Comparison of ENCODE assay signal across 12 mouse cellular contexts in genomic region chr1:186507956-186508355, GRCm38 (mm10).
DNase-seq lines count a peak whose midpoint lies in the region; ATAC-seq and TF ChIP-seq lines count a peak whose summit lies in the region.
"Had no signal": no experiment of that assay in that cellular context is flagged by ENCODE, and none has a peak within 500 bp of the region (broad histone marks: within the 10 kb centered on the region; RNA-seq: fewer than 3 reads in every experiment).

No protein-coding gene starts in this region.

- 80% methylated on average over 8 of the region's 8 CpGs for WGBS in forebrain, embryonic 10.5 days
- 83% methylated on average over 8 of the region's 8 CpGs for WGBS in forebrain, embryonic 16.5 days
- whole genome bisulfite sequencing in lung, embryonic 14.5 days, result 32% methylated on average over 8 of the region's 8 CpGs
- 66% methylated on average over 8 of the region's 8 CpGs for WGBS in limb, embryonic 11.5 days
- WGBS in stomach, postnatal 0 days, result 51% methylated on average over 8 of the region's 8 CpGs

- H3K36me3 ChIP-seq in forebrain, embryonic 10.5 days (replicated peaks), result no peaks in the 10 kb centered on the region
- H3K36me3 ChIP-seq in forebrain, embryonic 16.5 days (ENCODE audit: control insufficient read depth, insufficient read depth), result no peaks in the 10 kb centered on the region
- no peaks in the 10 kb centered on the region for H3K36me3 ChIP-seq in lung, embryonic 14.5 days (ENCODE audit: insufficient read depth)
- H3K36me3 ChIP-seq in limb, embryonic 11.5 days (ENCODE audit: control insufficient read depth, insufficient read depth, low read length), result no peaks in the 10 kb centered on the region
- H3K36me3 ChIP-seq in stomach, postnatal 0 days (ENCODE audit: control insufficient read depth, insufficient read depth, low read length), result no peaks in the 10 kb centered on the region
- H3K36me3 ChIP-seq: forebrain, embryonic 12.5 days; hindbrain, embryonic 13.5 days had no signal

- H3K27ac ChIP-seq in forebrain, embryonic 10.5 days, result 0 out of 2 replicates have a peak overlapping the region, but pooled peaks have one; percentile 16
- no peak overlapping the region for H3K27ac ChIP-seq in forebrain, embryonic 16.5 days (ENCODE audit: low read length)
- peak overlapping the region; percentile 58; the same call in 1 of the 2 replicates for H3K27ac ChIP-seq in lung, embryonic 14.5 days (ENCODE audit: low read depth)
- peak overlapping the region; percentile 67 for H3K27ac ChIP-seq in limb, embryonic 11.5 days (replicated peaks; ENCODE audit: low read depth, low read length)
- peak overlapping the region; percentile 31; the same call in 1 of the 2 replicates for H3K27ac ChIP-seq in stomach, postnatal 0 days (replicated peaks)
- H3K27ac ChIP-seq: forebrain, embryonic 12.5 days; hindbrain, embryonic 13.5 days; liver, embryonic 14.5 days had no signal

- no peak overlapping the region for H3K4me3 ChIP-seq in forebrain, embryonic 10.5 days
- no peak overlapping the region for H3K4me3 ChIP-seq in forebrain, embryonic 16.5 days (replicated peaks; ENCODE audit: low read length)
- no peak overlapping the region for H3K4me3 ChIP-seq in lung, embryonic 14.5 days (ENCODE audit: low read depth, low read length)
- no peak overlapping the region for H3K4me3 ChIP-seq in limb, embryonic 11.5 days (ENCODE audit: low read depth, low read length)
- H3K4me3 ChIP-seq in stomach, postnatal 0 days (ENCODE audit: low read depth, low read length), result no peak overlapping the region
- H3K4me3 ChIP-seq: forebrain, embryonic 12.5 days; hindbrain, embryonic 13.5 days had no signal

- TF ChIP-seq EP300 in stomach, postnatal 0 days (optimal IDR thresholded peaks at IDR 0.05), result no peak

- no peak overlapping the region for H3K4me2 ChIP-seq in forebrain, embryonic 16.5 days (ENCODE audit: low read length)
- no peak overlapping the region for H3K4me2 ChIP-seq in lung, embryonic 14.5 days
- no peak overlapping the region for H3K4me2 ChIP-seq in limb, embryonic 11.5 days (ENCODE audit: low read depth, severe bottlenecking)
- no peak overlapping the region for H3K4me2 ChIP-seq in stomach, postnatal 0 days (replicated peaks; ENCODE audit: low read depth)
- H3K4me2 ChIP-seq: forebrain, embryonic 12.5 days; hindbrain, embryonic 13.5 days had no signal

- TF ChIP-seq CTCF in lung, embryonic 14.5 days (IDR thresholded peaks at IDR 0.05; ENCODE audit: low read depth), result no peak
- no peak for TF ChIP-seq CTCF in stomach, postnatal 0 days (IDR thresholded peaks at IDR 0.05; ENCODE audit: low read depth)

- H3K9me3 ChIP-seq in forebrain, embryonic 10.5 days, result no peaks in the 10 kb centered on the region
- H3K9me3 ChIP-seq in forebrain, embryonic 16.5 days (ENCODE audit: control insufficient read depth, low read length), result no peaks in the 10 kb centered on the region
- H3K9me3 ChIP-seq in lung, embryonic 14.5 days (ENCODE audit: low read depth, low read length), result no peaks in the 10 kb centered on the region
- H3K9me3 ChIP-seq in limb, embryonic 11.5 days (ENCODE audit: control insufficient read depth, low read length), result no peaks in the 10 kb centered on the region
- no peaks in the 10 kb centered on the region for H3K9me3 ChIP-seq in stomach, postnatal 0 days (ENCODE audit: control insufficient read depth, low read length)
- H3K9me3 ChIP-seq: forebrain, embryonic 12.5 days; hindbrain, embryonic 13.5 days had no signal

- no peak for ATAC-seq in forebrain, embryonic 16.5 days
- peak; percentile 78 for ATAC-seq in lung, embryonic 14.5 days (ENCODE audit: insufficient read depth)
- ATAC-seq in limb, embryonic 11.5 days (ENCODE audit: insufficient number of reproducible peaks, low FRiP score, low TSS enrichment, low read depth), result no peak
- no peak for ATAC-seq in stomach, postnatal 0 days (ENCODE audit: low FRiP score, low TSS enrichment)

- H3K4me1 ChIP-seq in forebrain, embryonic 10.5 days, result peaks cover 43% of the 10 kb centered on the region
- peaks cover 12% of the 10 kb centered on the region for H3K4me1 ChIP-seq in forebrain, embryonic 16.5 days (replicated peaks; ENCODE audit: control insufficient read depth, insufficient read depth, low read length)
- H3K4me1 ChIP-seq in lung, embryonic 14.5 days (ENCODE audit: insufficient read depth), result no peaks in the 10 kb centered on the region
- peaks cover 22% of the 10 kb centered on the region for H3K4me1 ChIP-seq in limb, embryonic 11.5 days (ENCODE audit: control insufficient read depth, insufficient read depth, low read length)
- no peaks in the 10 kb centered on the region for H3K4me1 ChIP-seq in stomach, postnatal 0 days (replicated peaks; ENCODE audit: control insufficient read depth, insufficient read depth)
- H3K4me1 ChIP-seq: hindbrain, embryonic 13.5 days had no signal

- no peak overlapping the region for H3K9ac ChIP-seq in forebrain, embryonic 16.5 days (replicated peaks; ENCODE audit: low read depth, low read length)
- H3K9ac ChIP-seq in lung, embryonic 14.5 days, result no peak overlapping the region
- H3K9ac ChIP-seq in limb, embryonic 11.5 days (ENCODE audit: low read length), result no peak overlapping the region
- no peak overlapping the region for H3K9ac ChIP-seq in stomach, postnatal 0 days (ENCODE audit: low read length)
- H3K9ac ChIP-seq: forebrain, embryonic 12.5 days; hindbrain, embryonic 13.5 days; liver, embryonic 14.5 days had no signal

- no peak for DNase-seq in forebrain, embryonic 10.5 days (ENCODE audit: extremely low spot score, low spot score)
- peak; percentile 85 for DNase-seq in lung, embryonic 14.5 days
- DNase-seq in lung, postnatal 25 days (ENCODE audit: low spot score), result no peak
- peak; percentile 47 for DNase-seq in limb, embryonic 11.5 days (ENCODE audit: low spot score)
- DNase-seq in stomach, postnatal 0 days (ENCODE audit: low spot score), result no peak
- DNase-seq in cerebellum, postnatal 4 days (ENCODE audit: low spot score in 2 of 2), result no peak
- no peak for DNase-seq in layer of hippocampus, postnatal 25 days (ENCODE audit: extremely low spot score in 1 of 2, low spot score in 1 of 2)
- DNase-seq: adrenal gland, postnatal 14 days had no signal

- H3K27me3 ChIP-seq in forebrain, embryonic 10.5 days (ENCODE audit: poor library complexity, severe bottlenecking), result peaks cover 5% of the 10 kb centered on the region
- no peaks in the 10 kb centered on the region for H3K27me3 ChIP-seq in forebrain, embryonic 16.5 days (replicated peaks; ENCODE audit: control insufficient read depth, insufficient read depth, low read length)
- no peaks in the 10 kb centered on the region for H3K27me3 ChIP-seq in lung, embryonic 14.5 days (ENCODE audit: insufficient read depth, low read length)
- H3K27me3 ChIP-seq in limb, embryonic 11.5 days (ENCODE audit: control insufficient read depth, insufficient read depth, low read length), result no peaks in the 10 kb centered on the region
- no peaks in the 10 kb centered on the region for H3K27me3 ChIP-seq in stomach, postnatal 0 days (ENCODE audit: control insufficient read depth, insufficient read depth, low read length)
- H3K27me3 ChIP-seq: forebrain, embryonic 12.5 days; hindbrain, embryonic 13.5 days had no signal

Comparison
In these comparisons a context has a peak if more than half of its experiments do, and no peak if none do; other contexts are left out.
1. DNase-seq: peak in lung, embryonic 14.5 days (single experiment) and limb, embryonic 11.5 days (single experiment); none in forebrain, embryonic 10.5 days (single experiment), lung, postnatal 25 days (single experiment), stomach, postnatal 0 days (single experiment), cerebellum, postnatal 4 days (0 of 2) and layer of hippocampus, postnatal 25 days (0 of 2).